Mouse (Mus musculus) kidney, postnatal 0 days (tissue): ENCODE results near the gene Tjp2. TPM values are rescaled to one million over a fixed set of nuclear protein-coding genes. Genes with fewer than 3 reads are reported as not detected.

Experiments used
- ATAC-seq: fragments of 200-750 bp; cut with Nextera tagmentation; replicated peaks from 2 replicates; pipeline ENCODE4 v1.8.0; 2017; ENCODE audit warnings: low read depth, moderate number of reproducible peaks, moderate TSS enrichment, moderate library complexity; ENCODE audit not compliant: low FRiP score
- DNase-seq: peaks from one replicate; pipeline ENCODE4 v3.0.0-alpha.2; 2016; ENCODE audit warnings: low spot score
- H3K27ac ChIP-seq: fragments of 300-500 bp; sonication (generic); 2 replicates; pipeline ENCODE4 v1.5.1; 2014; ENCODE audit warnings: mild to moderate bottlenecking
- H3K27me3 ChIP-seq: fragments of 300-500 bp; sonication (generic); 2 replicates; pipeline ENCODE4 v1.6.1; 2014; ENCODE audit warnings: low read length, mixed read lengths; ENCODE audit not compliant: insufficient read depth
- H3K36me3 ChIP-seq: fragments of 300-500 bp; sonication (generic); 2 replicates; pipeline ENCODE4 v1.6.1; 2014; ENCODE audit warnings: low read length, mixed read lengths; ENCODE audit not compliant: insufficient read depth
- H3K4me1 ChIP-seq: fragments of 300-500 bp; sonication (generic); replicated peaks from 2 replicates; pipeline ENCODE4 v1.6.1; 2014; ENCODE audit warnings: antibody characterized with exemption, low read length, mixed read lengths; ENCODE audit not compliant: insufficient read depth
- H3K4me2 ChIP-seq: fragments of 300-500 bp; sonication (generic); 2 replicates; pipeline ENCODE4 v1.6.1; 2014; ENCODE audit warnings: mild to moderate bottlenecking, low read length, moderate library complexity, mixed read lengths
- H3K4me3 ChIP-seq: fragments of 300-500 bp; sonication (generic); replicated peaks from 2 replicates; pipeline ENCODE4 v1.5.1; 2014; ENCODE audit warnings: low read depth, low read length
- H3K9ac ChIP-seq: fragments of 300-500 bp; sonication (generic); 2 replicates; pipeline ENCODE4 v1.6.1; 2014; ENCODE audit warnings: low read depth, low read length
- H3K9me3 ChIP-seq: fragments of 300-500 bp; sonication (generic); replicated peaks from 2 replicates; pipeline ENCODE4 v1.6.1; 2016; ENCODE audit warnings: low read length, inconsistent platforms, mixed read lengths
- CTCF ChIP-seq: IDR thresholded peaks from 2 replicates; pipeline ENCODE4 v1.5.1; 2016; ENCODE audit warnings: antibody characterized with exemption, low read depth, mild to moderate bottlenecking, moderate library complexity
- WGBS: fragments of 180-500 bp; shearing (Covaris S2); extraction: QIAGEN DNeasy Blood & Tissue Kit; methylation state at CpG from one replicate; pipeline ENCODE4 v1.1.7; 2014; 5-methylcytosine and 5-hydroxymethylcytosine counted together
- polyA plus RNA-seq: library from polyadenylated mRNA; unstranded; fragments of >200 nt; fragmentation: Nextera tagmentation; extraction: Ambion mirVana; gene quantifications from 2 replicates; pipeline ENCODE4 v1.2.1, GENCODE M21; 2015

Gene Tjp2
- polyA plus RNA-seq, 1 experiment from 2014 or later: 24.9 TPM

GRCm38 (mm10) chr19:24163974-24164373 is 60.9 kb downstream of the Tjp2 start:
- TF ChIP-seq CTCF: no peak
- Histone ChIP-seq H3K4me3 (no peak overlapping the region), H3K9ac (no peak overlapping the region), H3K36me3 (no peaks in the 10 kb centered on the region), H3K27ac (peak overlapping the region; percentile 31; the same call in 1 of the 2 replicates), H3K27me3 (no peaks in the 10 kb centered on the region), H3K9me3 (no peaks in the 10 kb centered on the region), H3K4me1 (peaks cover 24% of the 10 kb centered on the region), H3K4me2 (no peak overlapping the region; the same call in 1 of the 2 replicates)
- 29% methylated on average over 4 of the region's 4 CpGs for WGBS
- DNase-seq (no peak), ATAC-seq (no peak)

- no peaks in the 10 kb centered on the region for H3K9me3 ChIP-seq
- ATAC-seq (no peak), DNase-seq (no peak)
- no peaks in the 10 kb centered on the region for H3K36me3 ChIP-seq
- 0 out of 2 replicates have a peak overlapping the region, but pooled peaks have one; percentile 8 for H3K27ac ChIP-seq
- 0 out of 2 replicates have a peak overlapping the region, but pooled peaks have one; percentile 15 for H3K4me2 ChIP-seq
- H3K4me1 ChIP-seq: peaks cover 27% of the 10 kb centered on the region
- WGBS: 41% methylated on average over 8 of the region's 8 CpGs
- TF ChIP-seq CTCF: no peak
- no peak overlapping the region for H3K4me3 ChIP-seq
- no peak overlapping the region for H3K9ac ChIP-seq
- H3K27me3 ChIP-seq: no peaks in the 10 kb centered on the region
These were observed 64.4 kb downstream of the Tjp2 start for GRCm38 (mm10) chr19:24160460-24160859.

- Histone ChIP-seq H3K4me1 (peaks cover 31% of the 10 kb centered on the region), H3K27ac (no peak overlapping the region), H3K36me3 (no peaks in the 10 kb centered on the region), H3K27me3 (no peaks in the 10 kb centered on the region), H3K4me2 (0 out of 2 replicates have a peak overlapping the region, but pooled peaks have one; percentile 10), H3K9me3 (no peaks in the 10 kb centered on the region), H3K9ac (no peak overlapping the region), H3K4me3 (no peak overlapping the region)
- DNase-seq (peak; percentile 59), ATAC-seq (no peak)
- TF ChIP-seq CTCF: no peak
- WGBS: 22% methylated on average over 9 of the region's 9 CpGs
These were observed 65.1 kb downstream of the Tjp2 start for GRCm38 (mm10) chr19:24159751-24160150.

- DNase-seq (peak; percentile 58), ATAC-seq (no peak)
- H3K9ac ChIP-seq: no peak overlapping the region
- H3K27ac ChIP-seq: no peak overlapping the region
- 30% methylated on average over 8 of the region's 9 CpGs for WGBS
- no peaks in the 10 kb centered on the region for H3K9me3 ChIP-seq
- no peak for TF ChIP-seq CTCF
- H3K27me3 ChIP-seq: no peaks in the 10 kb centered on the region
- no peak overlapping the region for H3K4me3 ChIP-seq
- peaks cover 31% of the 10 kb centered on the region for H3K4me1 ChIP-seq
- H3K4me2 ChIP-seq: 0 out of 2 replicates have a peak overlapping the region, but pooled peaks have one; percentile 10
- H3K36me3 ChIP-seq: no peaks in the 10 kb centered on the region
These were observed 65.5 kb downstream of the Tjp2 start for GRCm38 (mm10) chr19:24159334-24159733.

- Histone ChIP-seq H3K4me1 (peaks cover 28% of the 10 kb centered on the region), H3K27ac (peak overlapping the region; percentile 81), H3K9me3 (no peaks in the 10 kb centered on the region), H3K4me2 (no peak overlapping the region), H3K4me3 (no peak overlapping the region), H3K36me3 (no peaks in the 10 kb centered on the region), H3K27me3 (no peaks in the 10 kb centered on the region), H3K9ac (no peak overlapping the region)
- 15% methylated on average over 6 of the region's 6 CpGs for WGBS
- no peak for DNase-seq
- no peak for TF ChIP-seq CTCF
- 0 out of 2 replicates have a peak, but pooled peaks have one; percentile 25 for ATAC-seq
These were observed 68.8 kb downstream of the Tjp2 start for GRCm38 (mm10) chr19:24156067-24156455.

GRCm38 (mm10) chr19:24155395-24156066 is 69.3 kb downstream of the Tjp2 start:
- no peak for DNase-seq
- H3K27ac ChIP-seq: peak overlapping the region; percentile 81
- H3K4me3 ChIP-seq: no peak overlapping the region
- 0 out of 2 replicates have a peak, but pooled peaks have one; percentile 55 for ATAC-seq
- peaks cover 25% of the 10 kb centered on the region for H3K4me1 ChIP-seq
- H3K4me2 ChIP-seq: no peak overlapping the region
- H3K9me3 ChIP-seq: no peaks in the 10 kb centered on the region
- no peaks in the 10 kb centered on the region for H3K36me3 ChIP-seq
- H3K9ac ChIP-seq: no peak overlapping the region
- WGBS: 24% methylated on average over 8 of the region's 8 CpGs
- no peak for TF ChIP-seq CTCF
- H3K27me3 ChIP-seq: no peaks in the 10 kb centered on the region
